Mouse (Mus musculus): ENCODE measurements at regions not wholly inside any gene's neighbourhood (a gene's known extent, or its start where the extent isn't known, plus 50 kb on each side); places are given as distances from the start of the nearest gene placed in this dataset.

DNA sequence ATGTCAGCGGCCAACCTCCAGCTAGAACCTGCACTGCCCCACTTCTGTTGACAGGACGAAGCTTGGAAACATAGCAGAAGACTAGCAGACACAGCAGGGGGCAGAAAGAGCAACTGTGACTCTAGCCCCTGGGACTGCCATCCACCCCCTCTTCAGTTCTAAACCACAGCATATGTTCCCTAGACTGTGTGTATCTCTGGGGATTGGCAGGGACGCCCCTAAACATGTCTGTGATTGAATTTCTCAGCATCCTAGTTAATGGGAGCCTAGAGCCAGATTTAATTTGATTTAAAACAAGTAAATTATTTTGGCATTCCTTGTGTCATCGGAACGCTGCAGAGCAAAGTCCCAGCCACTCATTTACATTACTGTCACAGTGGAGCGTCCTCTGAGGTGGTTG is 228.7 kb downstream of the Rps15a start:
- Histone ChIP-seq H3K4me1 (ENCODE audit: insufficient read depth, low read length) (no peaks in the 10 kb centered on the region), H3K4me2 (replicated peaks; ENCODE audit: low read depth, low read length) (no peak overlapping the region), H3K9me3 (ENCODE audit: low read length) (no peaks in the 10 kb centered on the region), H3K4me3 (ENCODE audit: low read length) (no peak overlapping the region), H3K27me3 (ENCODE audit: insufficient read depth, low read length) (no peaks in the 10 kb centered on the region), H3K27ac (ENCODE audit: low read length) (no peak overlapping the region), H3K36me3 (ENCODE audit: insufficient read depth, low read length) (no peaks in the 10 kb centered on the region), H3K9ac (replicated peaks; ENCODE audit: low read length) (no peak overlapping the region)
- no peak for ATAC-seq (ENCODE audit: low FRiP score, low TSS enrichment)
- 77% methylated on average over 6 of the region's 6 CpGs for WGBS

GRCm38 (mm10) chr7:117882803-117883202 is 233.2 kb downstream of the Rps15a start:
- Histone ChIP-seq H3K4me2 (replicated peaks; ENCODE audit: low read depth, low read length) (no peak overlapping the region), H3K4me3 (ENCODE audit: low read length) (no peak overlapping the region), H3K9ac (replicated peaks; ENCODE audit: low read length) (no peak overlapping the region), H3K27me3 (ENCODE audit: insufficient read depth, low read length) (no peaks in the 10 kb centered on the region), H3K4me1 (ENCODE audit: insufficient read depth, low read length) (no peaks in the 10 kb centered on the region), H3K9me3 (ENCODE audit: low read length) (no peaks in the 10 kb centered on the region), H3K27ac (ENCODE audit: low read length) (no peak overlapping the region), H3K36me3 (ENCODE audit: insufficient read depth, low read length) (no peaks in the 10 kb centered on the region)
- no peak for ATAC-seq (ENCODE audit: low FRiP score, low TSS enrichment)
- WGBS: 8% methylated on average over 13 of the region's 13 CpGs

- H3K27ac ChIP-seq (ENCODE audit: low read length): no peak overlapping the region
- no peak for ATAC-seq (ENCODE audit: low FRiP score, low TSS enrichment)
- H3K27me3 ChIP-seq (ENCODE audit: insufficient read depth, low read length): no peaks in the 10 kb centered on the region
- H3K4me1 ChIP-seq (ENCODE audit: insufficient read depth, low read length): no peaks in the 10 kb centered on the region
- no peak overlapping the region for H3K9ac ChIP-seq (replicated peaks; ENCODE audit: low read length)
- H3K9me3 ChIP-seq (ENCODE audit: low read length): no peaks in the 10 kb centered on the region
- H3K4me2 ChIP-seq (replicated peaks; ENCODE audit: low read depth, low read length): no peak overlapping the region
- 77% methylated on average over 7 of the region's 7 CpGs for WGBS
- H3K4me3 ChIP-seq (ENCODE audit: low read length): no peak overlapping the region
- no peaks in the 10 kb centered on the region for H3K36me3 ChIP-seq (ENCODE audit: insufficient read depth, low read length)
Observed at GRCm38 (mm10) chr7:117878903-117879302, 237.1 kb downstream of the Rps15a start.

- Histone ChIP-seq H3K27ac (ENCODE audit: low read length) (no peak overlapping the region), H3K36me3 (ENCODE audit: insufficient read depth, low read length) (no peaks in the 10 kb centered on the region), H3K4me1 (ENCODE audit: insufficient read depth, low read length) (no peaks in the 10 kb centered on the region), H3K27me3 (ENCODE audit: insufficient read depth, low read length) (no peaks in the 10 kb centered on the region), H3K9me3 (ENCODE audit: low read length) (no peaks in the 10 kb centered on the region), H3K9ac (replicated peaks; ENCODE audit: low read length) (no peak overlapping the region), H3K4me2 (replicated peaks; ENCODE audit: low read depth, low read length) (no peak overlapping the region), H3K4me3 (ENCODE audit: low read length) (no peak overlapping the region)
- no peak for ATAC-seq (ENCODE audit: low FRiP score, low TSS enrichment)
- 84% methylated on average over 2 of the region's 2 CpGs for WGBS
Observed at GRCm38 (mm10) chr7:117875241-117875640, 240.7 kb downstream of the Rps15a start.

DNA sequence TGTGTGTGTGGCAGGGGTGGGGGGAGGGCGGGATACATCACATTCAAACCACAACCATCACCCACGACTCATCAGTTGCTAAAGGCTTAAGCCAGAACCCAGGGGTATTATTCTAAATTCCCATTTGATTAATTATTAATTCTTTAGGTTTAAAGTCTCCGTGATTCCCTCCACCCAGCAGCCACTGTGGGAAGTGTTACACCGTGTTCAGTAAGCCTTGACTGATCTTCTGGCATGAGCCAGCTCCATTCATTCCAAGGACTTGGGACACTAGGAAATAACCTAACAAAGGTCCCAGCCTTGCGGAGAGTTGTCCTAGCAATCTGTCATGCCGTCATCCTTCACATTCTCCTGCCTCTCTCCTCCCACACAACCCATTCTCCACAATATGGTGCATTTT is 256.6 kb downstream of the Rps15a start:
- 57% methylated on average over 6 of the region's 6 CpGs for WGBS
- no peak overlapping the region for H3K9ac ChIP-seq (replicated peaks; ENCODE audit: low read length)
- H3K27ac ChIP-seq (ENCODE audit: low read length): no peak overlapping the region
- no peaks in the 10 kb centered on the region for H3K9me3 ChIP-seq (ENCODE audit: low read length)
- H3K36me3 ChIP-seq (ENCODE audit: insufficient read depth, low read length): no peaks in the 10 kb centered on the region
- H3K4me2 ChIP-seq (replicated peaks; ENCODE audit: low read depth, low read length): no peak overlapping the region
- peak; percentile 57; the same call in 1 of the 2 replicates for ATAC-seq (ENCODE audit: low FRiP score, low TSS enrichment)
- no peak overlapping the region for H3K4me3 ChIP-seq (ENCODE audit: low read length)
- H3K4me1 ChIP-seq (ENCODE audit: insufficient read depth, low read length): no peaks in the 10 kb centered on the region
- no peaks in the 10 kb centered on the region for H3K27me3 ChIP-seq (ENCODE audit: insufficient read depth, low read length)

DNA sequence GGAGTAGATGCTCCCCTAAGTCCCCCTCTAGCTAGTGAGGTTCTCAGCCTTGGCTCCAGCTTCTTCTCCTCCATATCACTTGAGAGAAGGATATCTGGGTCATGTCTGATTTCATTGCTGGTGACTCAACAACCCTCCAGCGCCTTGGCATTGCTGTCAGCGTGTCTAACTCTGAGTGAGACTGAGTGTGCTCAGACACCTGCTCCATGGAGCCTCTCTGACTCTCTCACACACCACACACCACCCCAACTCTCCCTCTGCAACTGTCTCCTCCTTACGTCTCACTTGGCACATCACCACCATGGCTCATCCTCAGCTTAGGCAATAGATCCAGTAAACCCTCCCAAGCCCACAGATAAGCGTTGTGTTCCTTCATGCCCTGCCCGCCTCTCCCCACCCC is 260.0 kb downstream of the Rps15a start:
- WGBS: 92% methylated on average over 5 of the region's 5 CpGs
- H3K9me3 ChIP-seq (ENCODE audit: low read length): no peaks in the 10 kb centered on the region
- H3K27ac ChIP-seq (ENCODE audit: low read length): no peak overlapping the region
- no peak overlapping the region for H3K4me3 ChIP-seq (ENCODE audit: low read length)
- H3K36me3 ChIP-seq (ENCODE audit: insufficient read depth, low read length): no peaks in the 10 kb centered on the region
- no peak overlapping the region for H3K9ac ChIP-seq (replicated peaks; ENCODE audit: low read length)
- H3K27me3 ChIP-seq (ENCODE audit: insufficient read depth, low read length): no peaks in the 10 kb centered on the region
- H3K4me1 ChIP-seq (ENCODE audit: insufficient read depth, low read length): no peaks in the 10 kb centered on the region
- no peak for ATAC-seq (ENCODE audit: low FRiP score, low TSS enrichment)
- H3K4me2 ChIP-seq (replicated peaks; ENCODE audit: low read depth, low read length): no peak overlapping the region

- Histone ChIP-seq H3K27me3 (ENCODE audit: insufficient read depth, low read length) (no peaks in the 10 kb centered on the region), H3K27ac (ENCODE audit: low read length) (no peak overlapping the region), H3K4me2 (replicated peaks; ENCODE audit: low read depth, low read length) (no peak overlapping the region), H3K4me3 (ENCODE audit: low read length) (no peak overlapping the region), H3K4me1 (ENCODE audit: insufficient read depth, low read length) (no peaks in the 10 kb centered on the region), H3K9me3 (ENCODE audit: low read length) (no peaks in the 10 kb centered on the region), H3K9ac (replicated peaks; ENCODE audit: low read length) (no peak overlapping the region), H3K36me3 (ENCODE audit: insufficient read depth, low read length) (no peaks in the 10 kb centered on the region)
- ATAC-seq (ENCODE audit: low FRiP score, low TSS enrichment): no peak
- WGBS: 64% methylated on average over 4 of the region's 4 CpGs
Observed at GRCm38 (mm10) chr7:117853716-117854115, 262.3 kb downstream of the Rps15a start.

DNA sequence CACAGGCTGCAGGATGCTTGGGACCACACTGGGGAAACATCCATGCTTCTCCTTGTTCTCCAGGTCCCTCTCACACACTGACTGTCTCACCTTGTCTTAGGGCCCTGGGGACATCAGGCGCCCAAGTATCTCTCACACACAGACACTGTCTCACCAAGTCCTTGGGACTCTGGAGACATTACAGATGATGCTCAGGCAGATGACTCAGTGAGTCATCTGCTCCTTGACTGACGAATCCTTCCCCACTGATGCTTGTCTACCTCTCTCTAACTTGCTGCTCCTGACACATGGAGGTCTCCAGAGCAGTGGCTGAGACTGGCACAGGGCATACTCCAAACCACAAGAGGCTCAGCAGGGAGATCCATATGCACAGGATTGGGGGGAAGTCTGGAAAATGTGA is 263.1 kb downstream of the Rps15a start:
- Histone ChIP-seq H3K27me3 (ENCODE audit: insufficient read depth, low read length) (no peaks in the 10 kb centered on the region), H3K9ac (replicated peaks; ENCODE audit: low read length) (no peak overlapping the region), H3K27ac (ENCODE audit: low read length) (no peak overlapping the region), H3K4me1 (ENCODE audit: insufficient read depth, low read length) (no peaks in the 10 kb centered on the region), H3K4me3 (ENCODE audit: low read length) (no peak overlapping the region), H3K4me2 (replicated peaks; ENCODE audit: low read depth, low read length) (no peak overlapping the region), H3K9me3 (ENCODE audit: low read length) (no peaks in the 10 kb centered on the region), H3K36me3 (ENCODE audit: insufficient read depth, low read length) (no peaks in the 10 kb centered on the region)
- 82% methylated on average over 2 of the region's 2 CpGs for WGBS
- no peak for ATAC-seq (ENCODE audit: low FRiP score, low TSS enrichment)

DNA sequence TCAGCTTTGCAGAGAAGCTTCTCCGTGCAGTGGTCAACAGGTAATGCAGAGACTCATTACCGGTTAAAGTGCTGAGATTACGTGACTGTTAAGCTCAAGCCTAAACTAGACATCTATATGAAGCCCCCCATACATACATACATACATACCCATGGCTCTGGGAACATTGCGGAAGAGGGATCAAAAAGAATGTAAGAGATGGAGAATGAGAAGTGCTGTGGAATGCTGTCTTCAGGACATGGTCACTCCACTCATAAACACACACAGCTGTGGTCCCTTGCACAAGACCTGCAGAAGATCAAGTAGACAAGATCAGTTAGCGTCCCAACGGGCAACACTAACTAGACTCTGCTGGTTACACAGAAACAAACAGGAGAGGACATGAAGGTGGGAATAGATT is 265.2 kb downstream of the Rps15a start:
- 95% methylated on average over 6 of the region's 6 CpGs for WGBS
- Histone ChIP-seq H3K9me3 (ENCODE audit: low read length) (no peaks in the 10 kb centered on the region), H3K4me1 (ENCODE audit: insufficient read depth, low read length) (no peaks in the 10 kb centered on the region), H3K36me3 (ENCODE audit: insufficient read depth, low read length) (no peaks in the 10 kb centered on the region), H3K9ac (replicated peaks; ENCODE audit: low read length) (no peak overlapping the region), H3K27me3 (ENCODE audit: insufficient read depth, low read length) (no peaks in the 10 kb centered on the region), H3K27ac (ENCODE audit: low read length) (no peak overlapping the region), H3K4me3 (ENCODE audit: low read length) (no peak overlapping the region), H3K4me2 (replicated peaks; ENCODE audit: low read depth, low read length) (no peak overlapping the region)
- no peak for ATAC-seq (ENCODE audit: low FRiP score, low TSS enrichment)

DNA sequence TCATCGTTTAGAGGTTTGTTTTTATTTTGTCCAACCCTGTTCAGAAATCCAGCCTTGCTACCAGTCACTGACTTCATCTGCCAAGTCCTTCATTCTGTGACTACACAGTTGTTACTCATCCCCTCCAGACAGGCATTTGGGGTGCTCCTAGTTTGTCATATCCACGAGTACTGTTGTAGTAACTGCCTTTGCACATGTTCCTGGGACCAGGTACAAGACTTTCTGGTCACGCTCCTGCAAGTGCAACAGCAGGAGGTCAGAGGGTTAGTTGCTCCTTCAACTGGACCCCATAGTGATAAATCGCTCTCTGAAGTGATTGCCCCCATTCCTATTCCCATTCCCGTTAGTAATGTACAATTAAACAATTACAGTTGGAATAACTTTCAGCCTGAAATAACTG is 269.9 kb downstream of the Rps15a start:
- Histone ChIP-seq H3K36me3 (ENCODE audit: insufficient read depth, low read length) (no peaks in the 10 kb centered on the region), H3K27me3 (ENCODE audit: insufficient read depth, low read length) (no peaks in the 10 kb centered on the region), H3K4me2 (replicated peaks; ENCODE audit: low read depth, low read length) (no peak overlapping the region), H3K4me3 (ENCODE audit: low read length) (no peak overlapping the region), H3K9me3 (ENCODE audit: low read length) (no peaks in the 10 kb centered on the region), H3K4me1 (ENCODE audit: insufficient read depth, low read length) (no peaks in the 10 kb centered on the region), H3K27ac (ENCODE audit: low read length) (no peak overlapping the region), H3K9ac (replicated peaks; ENCODE audit: low read length) (no peak overlapping the region)
- 83% methylated on average over 5 of the region's 5 CpGs for WGBS
- ATAC-seq (ENCODE audit: low FRiP score, low TSS enrichment): no peak

DNA sequence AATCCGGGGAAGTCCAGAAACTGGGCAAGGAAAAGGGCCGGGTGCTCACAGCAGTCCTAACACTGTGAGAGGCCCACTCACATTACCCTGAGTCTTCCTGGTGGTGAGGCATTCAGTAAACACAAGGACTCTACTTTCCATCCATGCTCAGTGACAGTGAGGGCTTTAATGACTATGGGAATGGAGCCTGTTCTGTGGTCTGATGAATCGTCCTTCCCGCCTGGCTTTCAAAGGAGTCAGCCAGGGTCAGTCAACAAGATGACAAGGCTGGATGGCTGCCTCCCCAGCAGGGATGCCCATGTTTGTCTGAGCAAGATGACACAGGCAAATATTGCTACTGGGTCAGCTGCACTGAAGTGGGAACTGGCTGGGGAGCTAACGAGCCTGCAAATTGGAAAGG is 273.2 kb downstream of the Rps15a start:
- Histone ChIP-seq H3K27ac (ENCODE audit: low read length) (no peak overlapping the region), H3K4me2 (replicated peaks; ENCODE audit: low read depth, low read length) (no peak overlapping the region), H3K36me3 (ENCODE audit: insufficient read depth, low read length) (no peaks in the 10 kb centered on the region), H3K27me3 (ENCODE audit: insufficient read depth, low read length) (no peaks in the 10 kb centered on the region), H3K9me3 (ENCODE audit: low read length) (no peaks in the 10 kb centered on the region), H3K4me1 (ENCODE audit: insufficient read depth, low read length) (no peaks in the 10 kb centered on the region), H3K4me3 (ENCODE audit: low read length) (no peak overlapping the region), H3K9ac (replicated peaks; ENCODE audit: low read length) (no peak overlapping the region)
- ATAC-seq (ENCODE audit: low FRiP score, low TSS enrichment): no peak
- 27% methylated on average over 5 of the region's 5 CpGs for WGBS

Data from kidney, embryonic 16.5 days (tissue).